Mouse (Mus musculus): ENCODE results near the gene Zgrf1. TPM values are rescaled to one million over a fixed set of nuclear protein-coding genes. Genes with fewer than 3 reads are reported as not detected.

The Zgrf1 gene
- polyA plus RNA-seq, 1 experiment from 2014 or later = 1.1 TPM

DNA sequence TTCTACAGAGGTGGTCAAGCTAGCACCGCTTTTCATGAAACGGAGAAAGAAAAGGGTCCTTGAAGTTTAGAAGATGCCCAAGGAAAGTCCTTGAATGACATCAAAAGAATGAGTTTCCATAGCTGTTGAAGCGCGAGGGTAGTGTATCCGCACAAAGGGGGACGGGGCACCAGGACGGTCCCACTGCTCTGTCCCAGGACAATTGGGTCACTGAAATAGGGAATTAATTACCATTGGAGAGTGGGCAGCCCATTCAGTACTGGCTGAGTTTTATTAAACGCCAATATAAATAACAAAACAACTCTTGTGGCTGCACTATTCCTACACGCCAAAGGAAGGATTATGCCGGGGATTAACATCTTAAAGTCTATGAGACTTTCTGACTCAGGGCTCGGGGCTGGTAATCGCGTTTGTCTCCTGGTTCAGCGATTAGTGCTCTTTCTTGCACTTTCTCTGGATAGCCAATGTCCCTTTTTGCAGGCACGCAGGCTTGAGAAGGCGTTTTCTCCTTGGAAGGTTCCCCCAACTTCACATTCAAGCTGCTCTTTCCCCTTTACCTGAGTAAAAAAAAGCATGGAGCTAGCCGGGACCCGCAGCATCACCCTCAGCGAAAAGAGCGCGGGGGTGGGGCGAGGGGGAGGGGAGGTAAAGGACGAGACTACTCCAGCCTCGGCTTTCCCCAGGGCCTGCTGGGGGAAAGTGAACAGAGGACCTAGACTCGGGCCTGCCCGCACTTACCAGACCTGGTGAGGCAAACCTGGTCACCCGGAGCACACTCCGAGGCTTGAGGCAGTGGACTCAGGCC, 74.1 kb downstream of the Zgrf1 start:
- Histone ChIP-seq H3K4me3 (ENCODE audit: low read depth, low read length) (no peak overlapping the region), H3K27ac (replicated peaks) (no peak overlapping the region), H3K4me1 (replicated peaks; ENCODE audit: control insufficient read depth, insufficient read depth) (0 out of 2 replicates have a peak, but pooled peaks cover 4% of the 10 kb centered on the region), H3K4me2 (replicated peaks; ENCODE audit: low read depth) (no peak overlapping the region), H3K9me3 (ENCODE audit: control insufficient read depth, low read length) (no peaks in the 10 kb centered on the region), H3K27me3 (ENCODE audit: control insufficient read depth, insufficient read depth, low read length) (peaks cover 25% of the 10 kb centered on the region), H3K36me3 (ENCODE audit: control insufficient read depth, insufficient read depth, low read length) (no peaks in the 10 kb centered on the region), H3K9ac (ENCODE audit: low read length) (no peak overlapping the region)
- no peak for DNase-seq (ENCODE audit: low spot score)
- 3% methylated on average over 28 of the region's 28 CpGs for WGBS
- no peak; the same call in 1 of the 2 replicates for ATAC-seq (ENCODE audit: low FRiP score, low TSS enrichment)
- TF ChIP-seq EP300 (optimal IDR thresholded peaks at IDR 0.05) = no peak
- TF ChIP-seq CTCF (IDR thresholded peaks at IDR 0.05; ENCODE audit: low read depth) = no peak

DNA sequence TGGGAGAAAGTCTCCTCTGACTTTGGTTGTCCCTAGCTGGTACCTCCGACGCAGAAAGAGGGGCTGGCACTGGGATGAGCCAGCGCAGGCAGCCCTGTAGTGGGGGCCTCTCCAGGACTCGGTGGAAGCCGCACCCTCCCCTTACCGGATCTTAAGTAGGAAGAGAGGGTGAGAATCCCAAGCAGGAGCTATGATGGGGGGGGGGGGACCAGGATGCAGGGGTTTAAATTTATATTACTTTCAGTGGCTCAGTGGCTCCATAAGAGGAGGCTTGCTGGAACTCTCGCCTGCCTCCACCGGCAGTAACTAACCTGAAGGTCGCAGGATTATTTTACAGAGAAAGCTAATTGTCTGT, 74.6 kb downstream of the Zgrf1 start:
- Histone ChIP-seq H3K27me3 (ENCODE audit: control insufficient read depth, insufficient read depth, low read length) (peaks cover 27% of the 10 kb centered on the region), H3K4me3 (ENCODE audit: low read depth, low read length) (no peak overlapping the region)
- 5% methylated on average over 9 of the region's 9 CpGs for WGBS

DNA sequence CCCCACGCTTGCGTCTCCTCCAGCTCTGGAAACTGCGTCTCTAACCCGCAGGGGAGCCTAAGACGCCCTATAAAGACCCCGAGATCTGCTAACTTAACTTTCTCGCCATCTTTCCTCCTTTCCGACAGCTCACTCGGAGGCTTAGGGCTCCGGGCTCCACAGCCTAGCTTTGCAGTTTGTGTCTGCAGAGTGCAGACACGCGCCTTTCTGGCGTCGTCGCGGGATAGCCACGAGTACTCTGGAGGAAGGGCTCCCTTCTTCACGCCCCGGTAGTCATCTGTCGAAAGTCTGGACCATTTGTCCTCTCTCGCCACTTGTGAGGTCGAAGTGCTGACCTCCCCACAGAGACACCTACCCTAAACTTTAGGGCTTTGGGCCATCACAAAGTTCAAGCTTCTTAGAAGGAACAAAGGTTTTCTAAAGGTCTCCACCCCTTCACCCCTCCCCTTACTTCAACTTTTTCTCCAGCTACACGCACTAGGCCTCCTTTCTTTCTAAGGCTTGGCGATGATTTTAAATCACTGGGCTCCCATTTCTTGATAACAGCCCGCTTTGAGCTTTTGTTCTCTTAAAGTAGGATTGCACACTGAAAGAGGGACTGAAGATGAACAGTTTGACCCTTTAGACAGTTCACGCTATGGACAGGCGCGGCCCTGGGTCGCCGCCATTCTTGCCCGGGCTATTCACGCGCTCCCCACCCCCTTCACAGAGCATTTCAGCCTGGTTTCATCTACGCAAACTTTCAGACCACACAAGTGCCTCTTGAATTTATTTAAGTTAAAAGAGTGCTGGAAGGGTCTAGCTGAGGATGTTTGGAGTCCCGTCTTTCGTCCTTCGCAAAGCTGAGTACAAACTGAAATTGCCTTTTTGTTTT, 75.3 kb downstream of the Zgrf1 start:
- H3K9ac ChIP-seq (ENCODE audit: low read length) = no peak overlapping the region
- 0 out of 2 replicates have a peak, but pooled peaks cover 6% of the 10 kb centered on the region for H3K4me1 ChIP-seq (replicated peaks; ENCODE audit: control insufficient read depth, insufficient read depth)
- H3K36me3 ChIP-seq (ENCODE audit: control insufficient read depth, insufficient read depth, low read length) = no peaks in the 10 kb centered on the region
- peaks cover 27% of the 10 kb centered on the region for H3K27me3 ChIP-seq (ENCODE audit: control insufficient read depth, insufficient read depth, low read length)
- H3K27ac ChIP-seq (replicated peaks) = no peak overlapping the region
- TF ChIP-seq CTCF (IDR thresholded peaks at IDR 0.05; ENCODE audit: low read depth) = no peak
- TF ChIP-seq EP300 (optimal IDR thresholded peaks at IDR 0.05) = no peak
- ATAC-seq (ENCODE audit: low FRiP score, low TSS enrichment) (no peak), DNase-seq (ENCODE audit: low spot score) (no peak)
- 8% methylated on average over 37 of the region's 37 CpGs for WGBS
- no peak overlapping the region for H3K4me3 ChIP-seq (ENCODE audit: low read depth, low read length)
- no peaks in the 10 kb centered on the region for H3K9me3 ChIP-seq (ENCODE audit: control insufficient read depth, low read length)
- no peak overlapping the region for H3K4me2 ChIP-seq (replicated peaks; ENCODE audit: low read depth)

More for the DNA sequence above, 74.6 kb downstream of the Zgrf1 start:
- Histone ChIP-seq H3K9me3 (ENCODE audit: control insufficient read depth, low read length) (no peaks in the 10 kb centered on the region), H3K4me1 (replicated peaks; ENCODE audit: control insufficient read depth, insufficient read depth) (0 out of 2 replicates have a peak, but pooled peaks cover 6% of the 10 kb centered on the region), H3K4me2 (replicated peaks; ENCODE audit: low read depth) (no peak overlapping the region), H3K9ac (ENCODE audit: low read length) (no peak overlapping the region), H3K27ac (replicated peaks) (no peak overlapping the region), H3K36me3 (ENCODE audit: control insufficient read depth, insufficient read depth, low read length) (no peaks in the 10 kb centered on the region)
- no peak for DNase-seq (ENCODE audit: low spot score)
- TF ChIP-seq EP300 (optimal IDR thresholded peaks at IDR 0.05) (no peak), CTCF (IDR thresholded peaks at IDR 0.05; ENCODE audit: low read depth) (no peak)
- no peak for ATAC-seq (ENCODE audit: low FRiP score, low TSS enrichment)

DNA sequence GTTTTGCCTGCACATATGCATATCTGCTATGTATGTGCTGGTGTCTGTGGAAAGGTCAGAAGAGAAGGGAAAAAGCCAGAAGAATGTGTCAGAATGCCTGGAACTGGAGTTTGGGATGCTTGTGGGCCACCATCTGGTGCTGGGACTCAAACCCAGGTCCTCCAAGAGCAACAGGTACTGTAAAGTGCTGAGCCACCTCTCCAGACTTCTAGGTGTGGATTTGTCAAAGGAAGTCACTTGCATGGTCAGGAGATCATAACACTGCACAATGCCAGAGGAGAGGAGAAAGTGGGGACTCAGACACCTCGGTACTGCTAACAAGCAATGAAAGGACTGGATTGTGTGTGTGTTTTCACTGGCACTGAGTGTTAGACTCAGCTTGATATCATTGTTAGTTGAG, 76.9 kb downstream of the Zgrf1 start:
- no peak overlapping the region for H3K4me3 ChIP-seq (ENCODE audit: low read depth, low read length)
- H3K9me3 ChIP-seq (ENCODE audit: control insufficient read depth, low read length) = no peaks in the 10 kb centered on the region
- peaks cover 38% of the 10 kb centered on the region for H3K27me3 ChIP-seq (ENCODE audit: control insufficient read depth, insufficient read depth, low read length)
- no peak for DNase-seq (ENCODE audit: low spot score)
- H3K27ac ChIP-seq (replicated peaks) = no peak overlapping the region
- no peak for TF ChIP-seq CTCF (IDR thresholded peaks at IDR 0.05; ENCODE audit: low read depth)
- no peak for TF ChIP-seq EP300 (optimal IDR thresholded peaks at IDR 0.05)
- H3K4me1 ChIP-seq (replicated peaks; ENCODE audit: control insufficient read depth, insufficient read depth) = 0 out of 2 replicates have a peak, but pooled peaks cover 9% of the 10 kb centered on the region
- no peak for ATAC-seq (ENCODE audit: low FRiP score, low TSS enrichment)
- no peak overlapping the region for H3K4me2 ChIP-seq (replicated peaks; ENCODE audit: low read depth)
- WGBS = 11% methylated on average over 1 of the region's 1 CpGs
- no peak overlapping the region for H3K9ac ChIP-seq (ENCODE audit: low read length)
- H3K36me3 ChIP-seq (ENCODE audit: control insufficient read depth, insufficient read depth, low read length) = no peaks in the 10 kb centered on the region

DNA sequence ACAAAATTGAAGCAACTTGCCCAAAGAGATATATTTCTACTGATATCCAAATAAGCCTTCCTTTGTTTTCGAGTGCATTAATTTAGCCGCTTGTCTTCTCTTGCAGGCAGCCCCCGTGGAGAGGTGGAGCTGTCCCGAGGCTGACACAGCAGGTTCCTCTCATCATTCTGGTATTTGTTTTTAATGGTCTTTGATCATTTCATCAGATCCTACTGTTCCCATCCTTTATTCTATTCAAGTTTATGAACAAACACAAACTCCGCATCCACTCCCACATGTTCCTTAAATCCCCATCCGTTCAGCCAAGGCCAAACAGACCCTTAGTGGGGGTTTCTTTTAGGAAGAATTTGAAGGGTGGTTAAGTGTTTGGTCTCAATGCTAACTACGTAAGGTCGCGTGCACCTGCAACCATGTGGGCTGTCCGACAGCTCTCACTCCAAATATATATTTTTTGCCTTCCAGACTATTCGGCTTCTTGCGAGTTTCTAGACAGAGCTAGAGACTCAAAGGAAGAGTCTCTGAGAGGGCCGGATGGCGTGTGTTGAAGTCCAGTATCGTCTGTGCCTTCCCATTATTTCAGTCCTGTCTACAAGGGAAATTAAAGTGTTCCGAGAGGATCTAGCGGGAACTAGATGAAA, 77.6 kb downstream of the Zgrf1 start:
- TF ChIP-seq CTCF (IDR thresholded peaks at IDR 0.05; ENCODE audit: low read depth) (no peak), EP300 (optimal IDR thresholded peaks at IDR 0.05) (no peak)
- Histone ChIP-seq H3K27ac (replicated peaks) (no peak overlapping the region), H3K36me3 (ENCODE audit: control insufficient read depth, insufficient read depth, low read length) (no peaks in the 10 kb centered on the region), H3K4me1 (replicated peaks; ENCODE audit: control insufficient read depth, insufficient read depth) (0 out of 2 replicates have a peak, but pooled peaks cover 6% of the 10 kb centered on the region), H3K9me3 (ENCODE audit: control insufficient read depth, low read length) (no peaks in the 10 kb centered on the region), H3K9ac (ENCODE audit: low read length) (no peak overlapping the region), H3K4me3 (ENCODE audit: low read depth, low read length) (no peak overlapping the region), H3K27me3 (ENCODE audit: control insufficient read depth, insufficient read depth, low read length) (peaks cover 37% of the 10 kb centered on the region), H3K4me2 (replicated peaks; ENCODE audit: low read depth) (no peak overlapping the region)
- ATAC-seq (ENCODE audit: low FRiP score, low TSS enrichment) = no peak
- 10% methylated on average over 17 of the region's 17 CpGs for WGBS
- no peak for DNase-seq (ENCODE audit: low spot score)

Measured in stomach, postnatal 0 days (tissue).